Mouse (Mus musculus): ENCODE results near the gene Hal. TPM values are rescaled to one million over a fixed set of nuclear protein-coding genes. Genes with fewer than 3 reads are reported as not detected.

The Hal gene
- total and polyA plus RNA-seq, 3 experiments = 0.03 to 0.12 TPM; not detected in 1

GRCm38 (mm10) chr10:93518620-93519019 is 30.1 kb downstream of the Hal start:
- Histone ChIP-seq H3K79me2 (ENCODE audit: control insufficient read depth, insufficient read depth, low read length, poor library complexity) (no peaks in the 10 kb centered on the region), H3K4me1 (ENCODE audit: control insufficient read depth in 1 of 2, insufficient read depth in 2 of 2, low read length in 2 of 2) (peaks cover 0 to 3% of the 10 kb centered on the region in 2 experiments; a peak in 1 of 4 replicates), H3K27ac (ENCODE audit: control insufficient read depth, low read depth, low read length) (no peak overlapping the region), H3K9ac (ENCODE audit: control insufficient read depth, low read depth, low read length, poor library complexity, severe bottlenecking) (no peak overlapping the region), H3K9me3 (replicated peaks; ENCODE audit: insufficient read depth, low read length) (no peaks in the 10 kb centered on the region), H3K36me3 (ENCODE audit: control insufficient read depth in 1 of 2, insufficient read depth in 2 of 2, low read length in 2 of 2) (no peaks in the 10 kb centered on the region), H3K27me3 (ENCODE audit: control insufficient read depth in 1 of 2, insufficient read depth in 2 of 2, low read length in 2 of 2) (no peaks in the 10 kb centered on the region; a peak in 1 of 4 replicates), H3K4me3 (ENCODE audit: control insufficient read depth in 1 of 2, insufficient read depth in 1 of 2, low read depth in 2 of 2, low read length in 2 of 2) (no peak overlapping the region)
- DNase-seq (ENCODE audit: low read depth, low spot score) = no peak
- TF ChIP-seq POLR2AphosphoS5 (IDR thresholded peaks at IDR 0.05; ENCODE audit: borderline replicate concordance, low read depth, low read length) = no peak
- no peak for TF ChIP-seq SMC3 (IDR thresholded peaks at IDR 0.05; ENCODE audit: low read depth, low read length)
- TF ChIP-seq MAFK (IDR thresholded peaks at IDR 0.05; ENCODE audit: borderline replicate concordance, low read depth, low read length) = no peak
- TF ChIP-seq JUND (IDR thresholded peaks at IDR 0.05; ENCODE audit: low read depth, low read length) = no peak
- no peak for TF ChIP-seq RAD21 (IDR thresholded peaks at IDR 0.05; ENCODE audit: low read depth, low read length)
- TF ChIP-seq RCOR1 (IDR thresholded peaks at IDR 0.05; ENCODE audit: low read depth, low read length) = no peak
- TF ChIP-seq ZC3H11A (IDR thresholded peaks at IDR 0.05; ENCODE audit: low read depth, low read length) = no peak
- TF ChIP-seq MYC (IDR thresholded peaks at IDR 0.05; ENCODE audit: low read depth, low read length) = no peak
- TF ChIP-seq GABPA (IDR thresholded peaks at IDR 0.05; ENCODE audit: low read depth, low read length) = no peak

- no peak overlapping the region for H3K27ac ChIP-seq (ENCODE audit: control insufficient read depth, low read depth, low read length)
- H3K9me3 ChIP-seq (replicated peaks; ENCODE audit: insufficient read depth, low read length) = no peaks in the 10 kb centered on the region
- TF ChIP-seq CTCF (IDR thresholded peaks at IDR 0.05 in 2 of 3, conservative IDR thresholded peaks at IDR 0.05 in 1 of 3; ENCODE audit: control insufficient read depth in 1 of 3, insufficient read depth in 1 of 3, low read depth in 2 of 3, low read length in 3 of 3, poor library complexity in 1 of 3, severe bottlenecking in 1 of 3) (no peak), SIN3A (IDR thresholded peaks at IDR 0.05; ENCODE audit: low read length) (no peak), JUND (IDR thresholded peaks at IDR 0.05; ENCODE audit: low read depth, low read length) (no peak), ZKSCAN1 (IDR thresholded peaks at IDR 0.05; ENCODE audit: low read depth, low read length) (no peak), CHD1 (IDR thresholded peaks at IDR 0.05; ENCODE audit: low read depth, low read length) (no peak), GATA1 (IDR thresholded peaks at IDR 0.05; ENCODE audit: low read depth, low read length) (no peak), TAL1 (IDR thresholded peaks at IDR 0.05; ENCODE audit: low read length) (no peak), MAZ (IDR thresholded peaks at IDR 0.05; ENCODE audit: low read depth, low read length) (no peak), POLR2AphosphoS5 (IDR thresholded peaks at IDR 0.05; ENCODE audit: borderline replicate concordance, low read depth, low read length) (no peak)
- H3K4me1 ChIP-seq (ENCODE audit: control insufficient read depth in 1 of 2, insufficient read depth in 2 of 2, low read length in 2 of 2) = peaks cover 0 to 3% of the 10 kb centered on the region in 2 experiments; a peak in 1 of 4 replicates
- H3K36me3 ChIP-seq (ENCODE audit: control insufficient read depth in 1 of 2, insufficient read depth in 2 of 2, low read length in 2 of 2) = no peaks in the 10 kb centered on the region
- no peak overlapping the region for H3K4me3 ChIP-seq (ENCODE audit: control insufficient read depth in 1 of 2, insufficient read depth in 1 of 2, low read depth in 2 of 2, low read length in 2 of 2)
- no peak for DNase-seq (ENCODE audit: low read depth, low spot score)
- H3K79me2 ChIP-seq (ENCODE audit: control insufficient read depth, insufficient read depth, low read length, poor library complexity) = no peaks in the 10 kb centered on the region
- no peaks in the 10 kb centered on the region; a peak in 1 of 4 replicates for H3K27me3 ChIP-seq (ENCODE audit: control insufficient read depth in 1 of 2, insufficient read depth in 2 of 2, low read length in 2 of 2)
- no peak overlapping the region for H3K9ac ChIP-seq (ENCODE audit: control insufficient read depth, low read depth, low read length, poor library complexity, severe bottlenecking)
Measured at GRCm38 (mm10) chr10:93519159-93519558, 30.6 kb downstream of the Hal start.

Measured in MEL (cell line).